Mouse (Mus musculus) midbrain, embryonic 14.5 days (tissue): ENCODE data around the gene Pitpnc1. TPM values are rescaled to one million over a fixed set of nuclear protein-coding genes. Genes with fewer than 3 reads are reported as not detected.
A peak's percentile ranks its signal among the peaks of the same experiment; 100 is the strongest.

ENCODE experiments used
- ATAC-seq: fragments of 200-750 bp; cut with Nextera tagmentation; 2 replicates; pipeline ENCODE4 v1.8.0; 2017; ENCODE audit warnings: moderate number of reproducible peaks, moderate library complexity; ENCODE audit not compliant: low FRiP score, low TSS enrichment
- DNase-seq: peaks from one replicate; pipeline ENCODE4 v3.0.0-alpha.2; 2015
- H3K27ac ChIP-seq: fragments of 300-500 bp; sonication (generic); replicated peaks from 2 replicates; pipeline ENCODE4 v1.5.1; 2014; ENCODE audit warnings: mild to moderate bottlenecking, low read depth, low read length, moderate library complexity
- H3K27me3 ChIP-seq: fragments of 300-500 bp; sonication (generic); 2 replicates; pipeline ENCODE4 v1.6.1; 2014; ENCODE audit warnings: low read length, control low read depth, mixed read lengths; ENCODE audit not compliant: control insufficient read depth, insufficient read depth
- H3K36me3 ChIP-seq: fragments of 300-500 bp; sonication (generic); 2 replicates; pipeline ENCODE4 v1.6.1; 2014; ENCODE audit warnings: low read length, control low read depth; ENCODE audit not compliant: control insufficient read depth, insufficient read depth
- H3K4me1 ChIP-seq: fragments of 300-500 bp; sonication (generic); 2 replicates; pipeline ENCODE4 v1.6.1; 2014; ENCODE audit warnings: mild to moderate bottlenecking, antibody characterized with exemption, low read length, control low read depth; ENCODE audit not compliant: control insufficient read depth, insufficient read depth
- H3K4me2 ChIP-seq: fragments of 300-500 bp; sonication (generic); 2 replicates; pipeline ENCODE4 v1.6.1; 2014; ENCODE audit warnings: mild to moderate bottlenecking, low read length, moderate library complexity
- H3K4me3 ChIP-seq: fragments of 300-500 bp; sonication (generic); replicated peaks from 2 replicates; pipeline ENCODE4 v1.5.1; 2014; ENCODE audit warnings: low read depth, low read length
- H3K9ac ChIP-seq: fragments of 300-500 bp; sonication (generic); replicated peaks from 2 replicates; pipeline ENCODE4 v1.6.1; 2014; ENCODE audit warnings: mild to moderate bottlenecking, low read length, moderate library complexity
- H3K9me3 ChIP-seq: fragments of 300-500 bp; sonication (generic); 2 replicates; pipeline ENCODE4 v1.6.1; 2016; ENCODE audit warnings: low read length, control low read depth, mixed read lengths; ENCODE audit not compliant: control insufficient read depth
- WGBS: fragments of 180-500 bp; shearing (Covaris S2); extraction: QIAGEN DNeasy Blood & Tissue Kit; methylation state at CpG from one replicate; pipeline ENCODE4 v1.1.7; 2014; 5-methylcytosine and 5-hydroxymethylcytosine counted together
- polyA plus RNA-seq: library from polyadenylated mRNA; unstranded; fragments of >200 nt; fragmentation: Nextera tagmentation; extraction: Ambion mirVana; gene quantifications from 2 replicates; pipeline ENCODE4 v1.2.1, GENCODE M21; 2014

The Pitpnc1 gene
- polyA plus RNA-seq, 1 experiment from 2014 or later, result 42.1 TPM

GRCm38 (mm10) chr11:107417041-107417583 is 53.4 kb downstream of the Pitpnc1 start:
- H3K4me2 ChIP-seq, result no peak overlapping the region
- ATAC-seq, result no peak
- DNase-seq, result peak; percentile 50
- H3K9ac ChIP-seq, result no peak overlapping the region
- 43% methylated on average over 14 of the region's 14 CpGs for WGBS
- H3K9me3 ChIP-seq, result no peaks in the 10 kb centered on the region
- H3K27me3 ChIP-seq, result no peaks in the 10 kb centered on the region
- peaks cover 36% of the 10 kb centered on the region for H3K4me1 ChIP-seq
- no peaks in the 10 kb centered on the region for H3K36me3 ChIP-seq
- peak overlapping the region; percentile 62 for H3K27ac ChIP-seq
- no peak overlapping the region for H3K4me3 ChIP-seq

DNA sequence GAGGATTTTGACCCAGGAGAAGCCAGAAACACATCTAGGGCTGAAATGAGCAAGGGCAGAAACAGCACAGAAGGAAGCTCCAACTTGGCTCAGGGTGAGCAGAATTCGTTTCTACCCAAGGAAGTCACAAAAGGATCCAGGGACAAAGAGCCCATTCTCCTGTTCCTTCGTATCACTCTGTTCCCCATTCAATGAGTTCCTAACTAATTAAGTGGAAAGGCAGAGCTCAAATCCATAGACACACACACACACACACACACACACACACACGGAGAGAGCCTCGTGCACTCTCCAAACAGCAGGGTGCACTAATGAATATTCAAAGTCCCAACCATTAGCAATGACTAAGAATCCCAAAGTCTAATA is 54.0 kb downstream of the Pitpnc1 start:
- H3K9me3 ChIP-seq, result no peaks in the 10 kb centered on the region
- H3K4me1 ChIP-seq, result peaks cover 37% of the 10 kb centered on the region
- no peak overlapping the region for H3K9ac ChIP-seq
- H3K27me3 ChIP-seq, result no peaks in the 10 kb centered on the region
- H3K4me2 ChIP-seq, result peak overlapping the region; percentile 13; the same call in 1 of the 2 replicates
- DNase-seq (peak; percentile 73), ATAC-seq (no peak)
- peak overlapping the region; percentile 62 for H3K27ac ChIP-seq
- WGBS, result 5% methylated on average over 4 of the region's 4 CpGs
- no peak overlapping the region for H3K4me3 ChIP-seq
- no peaks in the 10 kb centered on the region for H3K36me3 ChIP-seq

DNA sequence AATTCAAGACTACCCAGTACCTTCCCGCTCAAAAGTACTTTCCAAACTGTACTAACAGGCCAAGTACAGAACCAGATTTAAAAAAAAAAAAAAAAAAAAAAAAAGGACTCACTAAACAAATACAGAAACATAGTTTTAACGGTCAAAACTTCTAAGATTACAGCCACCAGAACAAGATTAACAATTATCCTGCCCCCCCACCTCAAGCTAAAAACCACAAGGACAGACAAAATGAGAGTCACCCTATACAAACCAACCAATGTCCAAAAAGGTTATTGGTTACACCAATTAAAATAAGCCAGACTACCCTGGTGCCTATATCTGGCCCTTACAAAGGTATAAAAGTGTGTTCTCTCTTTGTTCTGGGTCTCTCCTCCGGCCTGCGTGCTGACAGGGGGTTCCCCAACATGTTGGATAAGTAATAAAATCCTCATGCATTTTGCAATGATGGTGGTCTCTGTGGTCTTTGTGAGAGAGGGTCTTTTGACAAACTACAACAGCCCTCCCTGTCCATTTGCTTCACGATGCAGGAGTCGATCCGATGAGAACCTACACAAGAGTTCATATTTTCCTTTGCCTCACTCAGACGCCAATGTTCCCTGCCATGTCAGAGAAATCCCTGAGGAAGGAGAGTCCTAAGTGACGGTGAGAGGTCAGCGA is 54.5 kb downstream of the Pitpnc1 start:
- WGBS, result 24% methylated on average over 10 of the region's 10 CpGs
- H3K36me3 ChIP-seq, result no peaks in the 10 kb centered on the region
- H3K27me3 ChIP-seq, result no peaks in the 10 kb centered on the region
- H3K9ac ChIP-seq, result no peak overlapping the region
- peaks cover 41% of the 10 kb centered on the region for H3K4me1 ChIP-seq
- ATAC-seq (no peak), DNase-seq (no peak)
- H3K9me3 ChIP-seq, result no peaks in the 10 kb centered on the region
- peak overlapping the region; percentile 62 for H3K27ac ChIP-seq
- no peak overlapping the region for H3K4me3 ChIP-seq
- H3K4me2 ChIP-seq, result peak overlapping the region; percentile 13; the same call in 1 of the 2 replicates

GRCm38 (mm10) chr11:107414996-107415747 is 55.3 kb downstream of the Pitpnc1 start:
- WGBS, result 59% methylated on average over 11 of the region's 11 CpGs
- DNase-seq (peak; percentile 23), ATAC-seq (no peak)
- H3K27me3 ChIP-seq, result no peaks in the 10 kb centered on the region
- H3K27ac ChIP-seq, result peak overlapping the region; percentile 60; the same call in 1 of the 2 replicates
- H3K36me3 ChIP-seq, result no peaks in the 10 kb centered on the region
- no peak overlapping the region; the same call in none of the 2 replicates for H3K9ac ChIP-seq
- H3K4me3 ChIP-seq, result no peak overlapping the region; the same call in 1 of the 2 replicates
- H3K4me1 ChIP-seq, result peaks cover 41% of the 10 kb centered on the region
- H3K9me3 ChIP-seq, result no peaks in the 10 kb centered on the region
- H3K4me2 ChIP-seq, result no peak overlapping the region

DNA sequence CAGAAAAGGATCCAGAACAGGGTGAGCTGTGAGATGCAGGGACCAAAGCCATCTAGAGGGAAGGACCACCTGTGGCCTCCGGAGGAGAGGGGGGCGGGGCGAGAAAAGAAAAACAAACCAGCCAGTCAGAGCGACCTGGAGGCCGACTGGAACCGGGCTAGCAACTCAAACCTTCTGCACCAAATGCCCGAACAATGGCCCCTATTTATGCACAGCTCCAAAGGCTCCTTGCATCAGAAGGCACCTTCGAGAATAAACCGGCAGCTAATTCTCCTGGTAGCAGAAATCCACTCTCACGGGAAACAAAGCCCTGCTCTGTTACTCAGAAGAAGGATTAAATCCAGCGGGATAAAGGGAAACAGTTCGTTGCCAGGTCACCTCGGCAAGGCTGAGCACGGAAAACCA is 57.2 kb downstream of the Pitpnc1 start:
- ATAC-seq, result peak; percentile 70; the same call in 1 of the 2 replicates
- DNase-seq, result peak; percentile 80
- Histone ChIP-seq H3K9ac (0 out of 2 replicates have a peak overlapping the region, but pooled peaks have one; percentile 6), H3K9me3 (no peaks in the 10 kb centered on the region), H3K4me1 (peaks cover 41% of the 10 kb centered on the region), H3K27me3 (no peaks in the 10 kb centered on the region), H3K4me3 (peak overlapping the region; percentile 14), H3K4me2 (peak overlapping the region; percentile 46), H3K27ac (peak overlapping the region; percentile 50), H3K36me3 (no peaks in the 10 kb centered on the region)
- WGBS, result under 1% methylated on average over 14 of the region's 14 CpGs

DNA sequence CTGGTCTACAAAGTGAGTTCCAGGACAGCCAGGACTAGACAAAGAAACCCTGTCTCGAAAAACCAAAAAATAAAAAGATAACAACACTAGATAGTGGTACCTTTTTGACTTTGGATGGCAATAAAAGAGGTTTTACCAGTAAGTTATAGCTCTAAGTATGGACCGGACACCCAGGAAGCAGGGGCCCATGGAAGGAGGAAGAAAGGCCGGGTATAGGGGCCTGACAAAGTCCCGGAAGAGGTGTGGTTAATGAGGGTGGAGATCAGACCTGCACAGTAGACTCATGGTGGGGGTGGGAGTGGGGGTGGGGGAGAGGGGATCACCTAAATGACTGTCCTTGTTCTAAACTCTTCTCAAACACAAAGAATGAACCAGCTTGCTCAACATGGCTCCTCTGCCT is 58.4 kb downstream of the Pitpnc1 start:
- H3K4me1 ChIP-seq, result peaks cover 41% of the 10 kb centered on the region
- no peak overlapping the region for H3K27ac ChIP-seq
- DNase-seq (no peak), ATAC-seq (no peak)
- no peak overlapping the region for H3K4me3 ChIP-seq
- H3K27me3 ChIP-seq, result no peaks in the 10 kb centered on the region
- H3K9me3 ChIP-seq, result no peaks in the 10 kb centered on the region
- no peak overlapping the region for H3K4me2 ChIP-seq
- no peak overlapping the region for H3K9ac ChIP-seq
- 87% methylated on average over 4 of the region's 4 CpGs for WGBS
- no peaks in the 10 kb centered on the region for H3K36me3 ChIP-seq

- no peak overlapping the region for H3K27ac ChIP-seq
- peaks cover 38% of the 10 kb centered on the region for H3K4me1 ChIP-seq
- no peak overlapping the region for H3K4me3 ChIP-seq
- H3K9me3 ChIP-seq, result no peaks in the 10 kb centered on the region
- no peak overlapping the region for H3K4me2 ChIP-seq
- ATAC-seq (no peak), DNase-seq (no peak)
- H3K36me3 ChIP-seq, result no peaks in the 10 kb centered on the region
- H3K27me3 ChIP-seq, result no peaks in the 10 kb centered on the region
- 74% methylated on average over 9 of the region's 9 CpGs for WGBS
- H3K9ac ChIP-seq, result no peak overlapping the region
Observed at GRCm38 (mm10) chr11:107411576-107411975, 58.9 kb downstream of the Pitpnc1 start.

GRCm38 (mm10) chr11:107410804-107411203 is 59.7 kb downstream of the Pitpnc1 start:
- no peak for ATAC-seq
- Histone ChIP-seq H3K9ac (no peak overlapping the region), H3K36me3 (no peaks in the 10 kb centered on the region), H3K4me3 (no peak overlapping the region), H3K4me1 (peaks cover 32% of the 10 kb centered on the region), H3K27ac (no peak overlapping the region), H3K27me3 (no peaks in the 10 kb centered on the region), H3K4me2 (no peak overlapping the region), H3K9me3 (no peaks in the 10 kb centered on the region)
- no peak for DNase-seq
- WGBS, result 84% methylated on average over 7 of the region's 7 CpGs
